In genomic region chr16:43111288-43111687, GRCm38 (mm10) we compare ENCODE assay signal across 17 mouse cellular contexts.
"Had no signal": no experiment of that assay in that cellular context is flagged by ENCODE, and none has a peak within 500 bp of the region (broad histone marks: within the 10 kb centered on the region; RNA-seq: fewer than 3 reads in every experiment).

No protein-coding gene starts in this region.

- H3K4me3 ChIP-seq: lung, embryonic 15.5 days; megakaryocyte, embryonic 14.5 days; midbrain, embryonic 12.5 days; midbrain, embryonic 15.5 days; neural tube, embryonic 12.5 days; stomach, embryonic 15.5 days had no signal

- H3K36me3 ChIP-seq: lung, embryonic 15.5 days; midbrain, embryonic 12.5 days; midbrain, embryonic 15.5 days; neural tube, embryonic 12.5 days; stomach, embryonic 15.5 days had no signal

- H3K27me3 ChIP-seq: lung, embryonic 15.5 days; megakaryocyte, embryonic 14.5 days; midbrain, embryonic 12.5 days; midbrain, embryonic 15.5 days; neural tube, embryonic 12.5 days; stomach, embryonic 15.5 days had no signal

- DNase-seq: liver, postnatal 0 days; lung, adult 2 months; lung, postnatal 14 days; lung, postnatal 36 days; right cerebral cortex, postnatal 14 days; thymus, adult 2 months; thymus, postnatal 25 days; thymus, postnatal 4 days had no signal

- H3K27ac ChIP-seq: lung, embryonic 15.5 days; macrophage; midbrain, embryonic 12.5 days; midbrain, embryonic 15.5 days; neural tube, embryonic 12.5 days; stomach, embryonic 15.5 days; stomach, postnatal 0 days had no signal

- H3K9me3 ChIP-seq: lung, embryonic 15.5 days; megakaryocyte, embryonic 14.5 days; midbrain, embryonic 12.5 days; midbrain, embryonic 15.5 days; neural tube, embryonic 12.5 days; stomach, embryonic 15.5 days had no signal

- ATAC-seq: liver, postnatal 0 days; lung, postnatal 0 days; midbrain, embryonic 15.5 days had no signal

- H3K4me1 ChIP-seq: lung, embryonic 15.5 days; megakaryocyte, embryonic 14.5 days; midbrain, embryonic 12.5 days; midbrain, embryonic 15.5 days; neural tube, embryonic 12.5 days; stomach, embryonic 15.5 days had no signal

- H3K9ac ChIP-seq: liver, postnatal 0 days; lung, embryonic 15.5 days; midbrain, embryonic 12.5 days; midbrain, embryonic 15.5 days; neural tube, embryonic 12.5 days; stomach, embryonic 15.5 days had no signal

- H3K4me2 ChIP-seq: lung, embryonic 15.5 days; midbrain, embryonic 12.5 days; midbrain, embryonic 15.5 days; neural tube, embryonic 12.5 days; stomach, embryonic 15.5 days had no signal
